Comparison of ENCODE assay signal across 14 mouse cellular contexts in genomic region chr17:90955221-90955620, GRCm38 (mm10).
"Had no signal": no experiment of that assay in that cellular context is flagged by ENCODE, and none has a peak within 500 bp of the region (broad histone marks: within the 10 kb centered on the region; RNA-seq: fewer than 3 reads in every experiment).

No protein-coding gene starts in this region.

- H3K9me3 ChIP-seq: limb, embryonic 15.5 days; liver, embryonic 12.5 days; midbrain, embryonic 10.5 days; midbrain, embryonic 15.5 days; neural tube, embryonic 12.5 days had no signal

- H3K9ac ChIP-seq: limb, embryonic 15.5 days; liver, embryonic 12.5 days; lung, embryonic 14.5 days; midbrain, embryonic 15.5 days; neural tube, embryonic 12.5 days had no signal

- H3K27me3 ChIP-seq: limb, embryonic 15.5 days; liver, embryonic 12.5 days; midbrain, embryonic 15.5 days; neural tube, embryonic 12.5 days had no signal

- DNase-seq: kidney, postnatal 36 days; layer of hippocampus, adult 9-11 months; layer of hippocampus, postnatal 36 days; lung, embryonic 14.5 days; lung, postnatal 10 days; lung, postnatal 4 days; right cerebral cortex, postnatal 14 days; thymus, postnatal 36 days had no signal

- ATAC-seq: liver, embryonic 12.5 days; midbrain, embryonic 15.5 days had no signal

- H3K4me3 ChIP-seq: limb, embryonic 15.5 days; liver, embryonic 12.5 days; midbrain, embryonic 10.5 days; midbrain, embryonic 15.5 days; neural tube, embryonic 12.5 days had no signal

- H3K4me2 ChIP-seq: limb, embryonic 15.5 days; liver, embryonic 12.5 days; lung, embryonic 14.5 days; midbrain, embryonic 15.5 days; neural tube, embryonic 12.5 days had no signal

- H3K27ac ChIP-seq: kidney, postnatal 0 days; limb, embryonic 15.5 days; liver, embryonic 12.5 days; midbrain, embryonic 10.5 days; midbrain, embryonic 15.5 days; neural tube, embryonic 12.5 days had no signal

- H3K36me3 ChIP-seq: limb, embryonic 15.5 days; liver, embryonic 12.5 days; midbrain, embryonic 10.5 days; midbrain, embryonic 15.5 days; neural tube, embryonic 12.5 days had no signal

- H3K4me1 ChIP-seq: limb, embryonic 15.5 days; liver, embryonic 12.5 days; midbrain, embryonic 10.5 days; midbrain, embryonic 15.5 days; neural tube, embryonic 12.5 days had no signal
